Mouse (Mus musculus): ENCODE results near the gene Olfr550.

DNA sequence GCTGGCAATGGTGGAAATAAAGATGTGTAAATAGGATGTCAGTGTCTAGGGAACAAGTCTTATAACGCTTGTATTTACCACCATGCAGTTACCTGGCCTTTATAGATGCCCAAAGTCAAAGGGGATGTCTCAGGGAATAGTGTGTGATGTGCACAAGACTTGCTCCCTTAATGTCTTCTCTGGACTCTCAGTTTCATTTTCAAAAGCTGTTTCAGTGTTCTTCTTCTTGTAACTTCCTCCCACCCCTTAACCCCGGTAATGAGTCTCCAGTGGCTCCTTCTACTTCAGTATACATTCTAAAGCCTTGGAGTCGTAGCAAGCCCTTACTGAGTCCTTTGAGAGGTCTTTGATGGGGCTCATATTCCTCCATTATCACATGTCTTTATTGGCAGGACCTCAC, 18.0 kb upstream of the Olfr550 start:
- TF ChIP-seq CTCF (IDR thresholded peaks at IDR 0.05; ENCODE audit: borderline replicate concordance, insufficient read depth, low read depth, low read length) (no peak), POLR2A (IDR thresholded peaks at IDR 0.05; ENCODE audit: borderline replicate concordance, insufficient read depth, low read length) (no peak)

All from cerebellum, adult 2 months (tissue).